Mouse (Mus musculus): ENCODE measurements around the gene Arid3a. TPM values are rescaled to one million over a fixed set of nuclear protein-coding genes. Genes with fewer than 3 reads are reported as not detected.
"Not testable (repeated sequence)": the region's sequence is repeated elsewhere in the genome, so short reads cannot be mapped to it uniquely, and the experiment has no call there.

Gene Arid3a
- polyA plus RNA-seq, 1 experiment from 2014 or later = 5.5 TPM

GRCm38 (mm10) chr10:79958140-79958816, 31.4 kb downstream of the Arid3a start:
- Histone ChIP-seq H3K9ac (replicated peaks; ENCODE audit: low read length) (peak overlapping the region; percentile 54; the same call in 1 of the 2 replicates), H3K9me3 (ENCODE audit: low read length) (no peaks in the 10 kb centered on the region), H3K36me3 (ENCODE audit: insufficient read depth, low read length) (peaks cover 11% of the 10 kb centered on the region), H3K4me2 (replicated peaks; ENCODE audit: low read depth, low read length) (peak overlapping the region; percentile 32; the same call in 1 of the 2 replicates), H3K27ac (ENCODE audit: low read length) (no peak overlapping the region), H3K4me3 (ENCODE audit: low read length) (no peak overlapping the region), H3K4me1 (ENCODE audit: insufficient read depth, low read length) (peaks cover 20% of the 10 kb centered on the region), H3K27me3 (ENCODE audit: insufficient read depth, low read length) (no peaks in the 10 kb centered on the region)
- WGBS = 9% methylated on average over 21 of the region's 21 CpGs
- peak; percentile 12 for ATAC-seq (ENCODE audit: low FRiP score, low TSS enrichment)

GRCm38 (mm10) chr10:79959412-79959811, 32.6 kb downstream of the Arid3a start:
- H3K27me3 ChIP-seq (ENCODE audit: insufficient read depth, low read length); ATAC-seq (ENCODE audit: low FRiP score, low TSS enrichment); H3K9ac ChIP-seq (replicated peaks; ENCODE audit: low read length); H3K9me3 ChIP-seq (ENCODE audit: low read length): not testable (repeated sequence)
- Histone ChIP-seq H3K4me3 (ENCODE audit: low read length) (peak overlapping the region; percentile 84), H3K27ac (ENCODE audit: low read length) (0 out of 2 replicates have a peak overlapping the region, but pooled peaks have one; percentile 20), H3K4me2 (replicated peaks; ENCODE audit: low read depth, low read length) (peak overlapping the region; percentile 20; the same call in 1 of the 2 replicates), H3K36me3 (ENCODE audit: insufficient read depth, low read length) (peaks cover 21% of the 10 kb centered on the region), H3K4me1 (ENCODE audit: insufficient read depth, low read length) (peaks cover 20% of the 10 kb centered on the region)
- WGBS = 30% methylated on average over 10 of the region's 10 CpGs

- ATAC-seq (ENCODE audit: low FRiP score, low TSS enrichment) = peak; percentile 94
- Histone ChIP-seq H3K27ac (ENCODE audit: low read length) (peak within 1 kb of the TSS; percentile 41), H3K9me3 (ENCODE audit: low read length) (no peaks in the 10 kb centered on the region), H3K4me1 (ENCODE audit: insufficient read depth, low read length) (peaks cover 20% of the 10 kb centered on the region), H3K9ac (replicated peaks; ENCODE audit: low read length) (peak within 1 kb of the TSS; percentile 78), H3K4me2 (replicated peaks; ENCODE audit: low read depth, low read length) (peak within 1 kb of the TSS; percentile 83), H3K36me3 (ENCODE audit: insufficient read depth, low read length) (peaks cover 26% of the 10 kb centered on the region), H3K4me3 (ENCODE audit: low read length) (peak within 1 kb of the TSS; percentile 84), H3K27me3 (ENCODE audit: insufficient read depth, low read length) (no peaks in the 10 kb centered on the region)
- under 1% methylated on average over 61 of the region's 61 CpGs for WGBS
Observed at GRCm38 (mm10) chr10:79959847-79960601, 33.2 kb downstream of the Arid3a start, which contains the start of gene Wdr18. Gene Wdr18 (plus strand): TSS chr10:79960152.

- Histone ChIP-seq H3K27me3 (ENCODE audit: insufficient read depth, low read length) (no peaks in the 10 kb centered on the region), H3K4me1 (ENCODE audit: insufficient read depth, low read length) (peaks cover 20% of the 10 kb centered on the region), H3K27ac (ENCODE audit: low read length) (peak overlapping the region; percentile 41), H3K9ac (replicated peaks; ENCODE audit: low read length) (peak overlapping the region; percentile 78), H3K9me3 (ENCODE audit: low read length) (no peaks in the 10 kb centered on the region), H3K36me3 (ENCODE audit: insufficient read depth, low read length) (peaks cover 33% of the 10 kb centered on the region), H3K4me2 (replicated peaks; ENCODE audit: low read depth, low read length) (peak overlapping the region; percentile 83), H3K4me3 (ENCODE audit: low read length) (peak overlapping the region; percentile 84)
- no peak for ATAC-seq (ENCODE audit: low FRiP score, low TSS enrichment)
- WGBS = 13% methylated on average over 10 of the region's 10 CpGs
Observed at GRCm38 (mm10) chr10:79960671-79961294, 33.9 kb downstream of the Arid3a start.

GRCm38 (mm10) chr10:79964727-79965126, 37.9 kb downstream of the Arid3a start:
- H3K36me3 ChIP-seq (ENCODE audit: insufficient read depth, low read length) = peaks cover 57% of the 10 kb centered on the region

GRCm38 (mm10) chr10:79965325-79965724, 38.5 kb downstream of the Arid3a start:
- Histone ChIP-seq H3K9ac (replicated peaks; ENCODE audit: low read length) (no peak overlapping the region), H3K4me2 (replicated peaks; ENCODE audit: low read depth, low read length) (no peak overlapping the region), H3K27me3 (ENCODE audit: insufficient read depth, low read length) (no peaks in the 10 kb centered on the region), H3K4me3 (ENCODE audit: low read length) (no peak overlapping the region), H3K27ac (ENCODE audit: low read length) (no peak overlapping the region), H3K36me3 (ENCODE audit: insufficient read depth, low read length) (peaks cover 57% of the 10 kb centered on the region), H3K4me1 (ENCODE audit: insufficient read depth, low read length) (peaks cover 9% of the 10 kb centered on the region), H3K9me3 (ENCODE audit: low read length) (no peaks in the 10 kb centered on the region)
- ATAC-seq (ENCODE audit: low FRiP score, low TSS enrichment) = no peak
- 86% methylated on average over 5 of the region's 5 CpGs for WGBS

More at GRCm38 (mm10) chr10:79964727-79965126, 37.9 kb downstream of the Arid3a start:
- ATAC-seq (ENCODE audit: low FRiP score, low TSS enrichment) = no peak
- Histone ChIP-seq H3K27ac (ENCODE audit: low read length) (no peak overlapping the region), H3K4me2 (replicated peaks; ENCODE audit: low read depth, low read length) (no peak overlapping the region), H3K4me3 (ENCODE audit: low read length) (no peak overlapping the region), H3K9me3 (ENCODE audit: low read length) (no peaks in the 10 kb centered on the region), H3K4me1 (ENCODE audit: insufficient read depth, low read length) (peaks cover 9% of the 10 kb centered on the region), H3K9ac (replicated peaks; ENCODE audit: low read length) (no peak overlapping the region), H3K27me3 (ENCODE audit: insufficient read depth, low read length) (no peaks in the 10 kb centered on the region)
- 93% methylated on average over 7 of the region's 7 CpGs for WGBS

GRCm38 (mm10) chr10:79966886-79967400, 40.1 kb downstream of the Arid3a start:
- Histone ChIP-seq H3K9ac (replicated peaks; ENCODE audit: low read length) (no peak overlapping the region), H3K9me3 (ENCODE audit: low read length) (no peaks in the 10 kb centered on the region), H3K27ac (ENCODE audit: low read length) (no peak overlapping the region), H3K4me1 (ENCODE audit: insufficient read depth, low read length) (peaks cover 9% of the 10 kb centered on the region), H3K4me3 (ENCODE audit: low read length) (no peak overlapping the region), H3K27me3 (ENCODE audit: insufficient read depth, low read length) (peaks cover 7% of the 10 kb centered on the region), H3K4me2 (replicated peaks; ENCODE audit: low read depth, low read length) (no peak overlapping the region), H3K36me3 (ENCODE audit: insufficient read depth, low read length) (peaks cover 57% of the 10 kb centered on the region)
- 98% methylated on average over 5 of the region's 5 CpGs for WGBS
- ATAC-seq (ENCODE audit: low FRiP score, low TSS enrichment) = no peak

- Histone ChIP-seq H3K9me3 (ENCODE audit: low read length) (no peaks in the 10 kb centered on the region), H3K9ac (replicated peaks; ENCODE audit: low read length) (no peak overlapping the region), H3K27me3 (ENCODE audit: insufficient read depth, low read length) (peaks cover 13% of the 10 kb centered on the region), H3K4me1 (ENCODE audit: insufficient read depth, low read length) (peaks cover 15% of the 10 kb centered on the region), H3K4me2 (replicated peaks; ENCODE audit: low read depth, low read length) (no peak overlapping the region), H3K27ac (ENCODE audit: low read length) (no peak overlapping the region), H3K36me3 (ENCODE audit: insufficient read depth, low read length) (peaks cover 49% of the 10 kb centered on the region), H3K4me3 (ENCODE audit: low read length) (no peak overlapping the region)
- ATAC-seq (ENCODE audit: low FRiP score, low TSS enrichment) = no peak
- 85% methylated on average over 1 of the region's 1 CpGs for WGBS
Observed at GRCm38 (mm10) chr10:79968181-79968580, 41.3 kb downstream of the Arid3a start.

- Histone ChIP-seq H3K9me3 (ENCODE audit: low read length) (no peaks in the 10 kb centered on the region), H3K36me3 (ENCODE audit: insufficient read depth, low read length) (peaks cover 40% of the 10 kb centered on the region), H3K4me1 (ENCODE audit: insufficient read depth, low read length) (peaks cover 15% of the 10 kb centered on the region), H3K4me2 (replicated peaks; ENCODE audit: low read depth, low read length) (no peak overlapping the region), H3K27me3 (ENCODE audit: insufficient read depth, low read length) (peaks cover 13% of the 10 kb centered on the region), H3K4me3 (ENCODE audit: low read length) (no peak overlapping the region), H3K9ac (replicated peaks; ENCODE audit: low read length) (no peak overlapping the region), H3K27ac (ENCODE audit: low read length) (no peak overlapping the region)
- ATAC-seq (ENCODE audit: low FRiP score, low TSS enrichment) = no peak
- WGBS = 14% methylated on average over 3 of the region's 3 CpGs
Observed at GRCm38 (mm10) chr10:79969124-79969568, 42.3 kb downstream of the Arid3a start.

All from kidney, embryonic 16.5 days (tissue).